Mouse (Mus musculus) gastrocnemius, postnatal 4 days (tissue): ENCODE results near the gene Gm10134. TPM values are rescaled to one million over a fixed set of nuclear protein-coding genes. Genes with fewer than 3 reads are reported as not detected.
"Not testable (repeated sequence)": the region's sequence is repeated elsewhere in the genome, so short reads cannot be mapped to it uniquely, and the experiment has no call there.

ENCODE experiments used
- DNase-seq, 2 experiments: peaks; one replicate each; pipeline ENCODE4 v3.0.0; 2021 to 2022; ENCODE audit warnings: low spot score in 2 of 2, mixed read lengths in 2 of 2
- total RNA-seq, 2 experiments: library from RNA; stranded (reverse); gene quantifications; 2 replicates each; pipeline ENCODE4 v1.2.3; 2021

Gm10134 gene
- total RNA-seq, 2 experiments from 2014 or later: 1.7 to 2.7 TPM

- DNase-seq: no peak
These were observed 2.9 kb upstream of the Gm10134 start for GRCm38 (mm10) chr2:28502987-28503386.

- DNase-seq: no peak
These were observed 1.2 kb upstream of the Gm10134 start for GRCm38 (mm10) chr2:28504676-28505075.

GRCm38 (mm10) chr2:28506291-28506690 lies 396 bp downstream of the Gm10134 start:
- no peak for DNase-seq

- DNase-seq: not testable (repeated sequence)
These were observed 5.7 kb downstream of the Gm10134 start for GRCm38 (mm10) chr2:28511600-28511999.

- DNase-seq: peak in 1 of 2 experiments; percentile 43
These were observed 7.0 kb downstream of the Gm10134 start, which contains the start of gene Ralgds for GRCm38 (mm10) chr2:28512798-28513401. Gene Ralgds (plus strand): TSS chr2:28513125.

- peak in 1 of 2 experiments; percentile 40 for DNase-seq
These were observed 7.8 kb downstream of the Gm10134 start for GRCm38 (mm10) chr2:28513431-28514370.

GRCm38 (mm10) chr2:28514489-28514888 lies 8.6 kb downstream of the Gm10134 start:
- DNase-seq: peak; percentile 71 to 83

GRCm38 (mm10) chr2:28517206-28517909 lies 11.5 kb downstream of the Gm10134 start:
- peak; percentile 61 to 85 for DNase-seq

GRCm38 (mm10) chr2:28518231-28518630 lies 12.3 kb downstream of the Gm10134 start:
- DNase-seq: no peak

- no peak for DNase-seq
These were observed 14.7 kb downstream of the Gm10134 start for GRCm38 (mm10) chr2:28520581-28520980.

GRCm38 (mm10) chr2:28521571-28522151 lies 15.8 kb downstream of the Gm10134 start:
- no peak for DNase-seq

GRCm38 (mm10) chr2:28522166-28522565 lies 16.3 kb downstream of the Gm10134 start:
- DNase-seq: no peak

- peak; percentile 72 to 84 for DNase-seq
These were observed 17.8 kb downstream of the Gm10134 start for GRCm38 (mm10) chr2:28523643-28524117.

- DNase-seq: no peak
These were observed 18.5 kb downstream of the Gm10134 start for GRCm38 (mm10) chr2:28524406-28524805.

- DNase-seq: peak in 1 of 2 experiments; percentile 56
These were observed 19.5 kb downstream of the Gm10134 start for GRCm38 (mm10) chr2:28525219-28525942.

GRCm38 (mm10) chr2:28525943-28526876 lies 20.3 kb downstream of the Gm10134 start:
- no peak for DNase-seq

GRCm38 (mm10) chr2:28527436-28528353 lies 21.8 kb downstream of the Gm10134 start:
- DNase-seq: no peak

GRCm38 (mm10) chr2:28528354-28528730 lies 22.4 kb downstream of the Gm10134 start:
- DNase-seq: no peak
